Mouse (Mus musculus) MEL (cell line): ENCODE data around the gene Sez6l2. TPM values are rescaled to one million over a fixed set of nuclear protein-coding genes. Genes with fewer than 3 reads are reported as not detected.

ENCODE experiments used
- DNase-seq: peaks from one replicate; pipeline ENCODE4 v3.0.0; 2011; ENCODE audit warnings: low read depth, low spot score
- H3K27ac ChIP-seq: 2 replicates; pipeline ENCODE4 v1.5.1; 2012; ENCODE audit warnings: low read depth, mild to moderate bottlenecking, control low read depth, low read length, moderate library complexity; ENCODE audit not compliant: control insufficient read depth
- H3K27me3 ChIP-seq, 2 experiments: fragments of 150-350 bp in 1 of 2; sonication (generic) in 1 of 2; 2 replicates each; pipeline ENCODE4 v1.6.1; 2012; ENCODE audit warnings: low read length in 2 of 2, mild to moderate bottlenecking in 2 of 2, improper control_type of control experiment in 1 of 2, moderate library complexity in 1 of 2; ENCODE audit not compliant: insufficient read depth in 2 of 2, control insufficient read depth in 1 of 2
- H3K36me3 ChIP-seq, 2 experiments: 2 replicates each; pipeline ENCODE4 v1.6.1; 2012 to 2014; ENCODE audit warnings: low read length in 2 of 2, improper control_type of control experiment in 1 of 2, inconsistent platforms in 1 of 2, mild to moderate bottlenecking in 1 of 2; ENCODE audit not compliant: insufficient read depth in 2 of 2, control insufficient read depth in 1 of 2
- H3K4me1 ChIP-seq, 2 experiments: fragments of 150-350 bp in 1 of 2; sonication (generic) in 1 of 2; 2 replicates each; pipeline ENCODE4 v1.6.1; 2012; ENCODE audit warnings: low read length in 2 of 2, improper control_type of control experiment in 1 of 2, mild to moderate bottlenecking in 1 of 2; ENCODE audit not compliant: insufficient read depth in 2 of 2, control insufficient read depth in 1 of 2
- H3K4me3 ChIP-seq, 2 experiments: fragments of 150-350 bp in 1 of 2; sonication (generic) in 1 of 2; 2 replicates each; pipeline ENCODE4 v1.5.1; 2012; ENCODE audit warnings: low read depth in 2 of 2, low read length in 2 of 2, mild to moderate bottlenecking in 2 of 2, moderate library complexity in 2 of 2, control low read depth in 1 of 2, improper control_type of control experiment in 1 of 2; ENCODE audit not compliant: control insufficient read depth in 1 of 2, insufficient read depth in 1 of 2
- H3K79me2 ChIP-seq: 2 replicates; pipeline ENCODE4 v1.6.1; 2012; ENCODE audit warnings: mild to moderate bottlenecking, low read length, moderate library complexity; ENCODE audit not compliant: control insufficient read depth, poor library complexity, insufficient read depth
- H3K9ac ChIP-seq: 2 replicates; pipeline ENCODE4 v1.6.1; 2012; ENCODE audit warnings: low read depth, mild to moderate bottlenecking, control low read depth, low read length, moderate library complexity; ENCODE audit not compliant: control insufficient read depth, poor library complexity, severe bottlenecking
- H3K9me3 ChIP-seq: fragments of 150-350 bp; sonication (generic); replicated peaks from 2 replicates; pipeline ENCODE4 v1.6.1; 2012; ENCODE audit warnings: mild to moderate bottlenecking, low read length, improper control_type of control experiment, moderate library complexity; ENCODE audit not compliant: insufficient read depth
- CHD1 ChIP-seq: IDR thresholded peaks from 2 replicates; pipeline ENCODE4 v1.6.1; 2012; ENCODE audit warnings: low read depth, mild to moderate bottlenecking, inconsistent platforms, low read length, improper control_type of control experiment
- CHD2 ChIP-seq: IDR thresholded peaks from 2 replicates; pipeline ENCODE4 v1.6.1; 2011; ENCODE audit warnings: low read length, improper control_type of control experiment
- ELF1 ChIP-seq: IDR thresholded peaks from 2 replicates; pipeline ENCODE4 v1.6.1; 2014; ENCODE audit warnings: low read depth, mild to moderate bottlenecking, inconsistent platforms, low read length, improper control_type of control experiment, moderate library complexity
- EP300 ChIP-seq, 2 experiments: IDR thresholded peaks; 2 replicates each; pipeline ENCODE4 v1.6.1; 2011; ENCODE audit warnings: improper control_type of control experiment in 2 of 2, low read length in 2 of 2, low read depth in 1 of 2, mild to moderate bottlenecking in 1 of 2
- ETS1 ChIP-seq: IDR thresholded peaks from 2 replicates; pipeline ENCODE4 v1.6.1; 2012; ENCODE audit warnings: low read depth, mild to moderate bottlenecking, inconsistent platforms, low read length, improper control_type of control experiment, moderate library complexity
- GABPA ChIP-seq: IDR thresholded peaks from 2 replicates; pipeline ENCODE4 v1.6.1; 2012; ENCODE audit warnings: low read depth, mild to moderate bottlenecking, inconsistent platforms, low read length, improper control_type of control experiment, moderate library complexity
- HCFC1 ChIP-seq: IDR thresholded peaks from 2 replicates; pipeline ENCODE4 v1.6.1; 2012; ENCODE audit warnings: low read depth, mild to moderate bottlenecking, inconsistent platforms, low read length, improper control_type of control experiment, moderate library complexity
- JUND ChIP-seq: IDR thresholded peaks from 2 replicates; pipeline ENCODE4 v1.6.1; 2011; ENCODE audit warnings: low read depth, mild to moderate bottlenecking, improper control_type of control experiment, low read length
- KAT2A ChIP-seq: conservative IDR thresholded peaks from 2 replicates; pipeline ENCODE4 v1.6.1; 2012; ENCODE audit warnings: low read depth, low read length, improper control_type of control experiment, inconsistent platforms
- MAFK ChIP-seq: IDR thresholded peaks from 2 replicates; pipeline ENCODE4 v1.6.1; 2011; ENCODE audit warnings: low read depth, mild to moderate bottlenecking, low read length, improper control_type of control experiment, borderline replicate concordance
- MAX ChIP-seq: IDR thresholded peaks from 2 replicates; pipeline ENCODE4 v1.6.1; 2011; ENCODE audit warnings: low read length, improper control_type of control experiment
- MXI1 ChIP-seq: IDR thresholded peaks from 2 replicates; pipeline ENCODE4 v1.6.1; 2011; ENCODE audit warnings: mild to moderate bottlenecking, low read depth, low read length, improper control_type of control experiment
- NELFE ChIP-seq: IDR thresholded peaks from 2 replicates; pipeline ENCODE4 v1.6.1; 2011; ENCODE audit warnings: low read depth, low read length, improper control_type of control experiment
- NRF1 ChIP-seq: IDR thresholded peaks from 2 replicates; pipeline ENCODE4 v1.6.1; 2014; ENCODE audit warnings: low read depth, mild to moderate bottlenecking, inconsistent platforms, low read length, improper control_type of control experiment, moderate library complexity; ENCODE audit not compliant: poor library complexity, insufficient read depth, severe bottlenecking
- POLR2A ChIP-seq, 2 experiments: IDR thresholded peaks; 2 replicates each; pipeline ENCODE4 v1.6.1; 2011 to 2012; ENCODE audit warnings: low read length in 2 of 2, mild to moderate bottlenecking in 2 of 2, control low read depth in 1 of 2, improper control_type of control experiment in 1 of 2, low read depth in 1 of 2, moderate library complexity in 1 of 2; ENCODE audit not compliant: control insufficient read depth in 1 of 2, insufficient read depth in 1 of 2, poor library complexity in 1 of 2
- POLR2AphosphoS5 ChIP-seq: IDR thresholded peaks from 2 replicates; pipeline ENCODE4 v1.6.1; 2012; ENCODE audit warnings: low read depth, borderline replicate concordance, mild to moderate bottlenecking, inconsistent platforms, low read length, moderate library complexity, mixed read lengths
- RAD21 ChIP-seq: IDR thresholded peaks from 2 replicates; pipeline ENCODE4 v1.6.1; 2011; ENCODE audit warnings: mild to moderate bottlenecking, low read depth, low read length, improper control_type of control experiment
- TAL1 ChIP-seq: IDR thresholded peaks from 2 replicates; pipeline ENCODE4 v1.6.1; 2012; ENCODE audit warnings: mild to moderate bottlenecking, inconsistent platforms, low read length, moderate library complexity, mixed read lengths
- TCF12 ChIP-seq: IDR thresholded peaks from 2 replicates; pipeline ENCODE4 v1.6.1; 2014; ENCODE audit warnings: low read depth, mild to moderate bottlenecking, inconsistent platforms, low read length, improper control_type of control experiment, moderate library complexity
- USF1 ChIP-seq: IDR thresholded peaks from 2 replicates; pipeline ENCODE4 v1.6.1; 2014; ENCODE audit warnings: low read depth, mild to moderate bottlenecking, inconsistent platforms, low read length, improper control_type of control experiment, moderate library complexity
- ZC3H11A ChIP-seq: IDR thresholded peaks from 2 replicates; pipeline ENCODE4 v1.6.1; 2012; ENCODE audit warnings: low read depth, mild to moderate bottlenecking, inconsistent platforms, low read length, improper control_type of control experiment
- ZMIZ1 ChIP-seq: IDR thresholded peaks from 2 replicates; pipeline ENCODE4 v1.6.1; 2012; ENCODE audit warnings: low read depth, mild to moderate bottlenecking, inconsistent platforms, low read length, improper control_type of control experiment, moderate library complexity
- ZNF384 ChIP-seq: IDR thresholded peaks from 2 replicates; pipeline ENCODE4 v1.6.1; 2012; ENCODE audit warnings: low read depth, mild to moderate bottlenecking, inconsistent platforms, low read length, improper control_type of control experiment
- polyA plus RNA-seq, 2 experiments: library from polyadenylated mRNA; stranded (reverse) in 1 of 2; unstranded in 1 of 2; fragments of >175 nt in 1 of 2; fragments of >200 nt in 1 of 2; gene quantifications; 2 replicates each; pipeline versions ENCODE4 v1.2.1 to v1.2.4; 2012; ENCODE audit warnings: low replicate concordance in 2 of 2, low read depth in 1 of 2; ENCODE audit not compliant: insufficient read length in 2 of 2, insufficient read depth in 1 of 2, missing spikeins in 1 of 2
- total RNA-seq: library from RNA; depleted of rRNA; stranded (reverse); fragments of 300-350 nt; gene quantifications from 2 replicates; pipeline ENCODE4 v1.2.3, GENCODE M21; 2012

The Sez6l2 gene
- total and polyA plus RNA-seq, 3 experiments: 2.0 to 6.1 TPM; not detected in 1

- TF ChIP-seq TAL1: no peak
- TF ChIP-seq MAX: peak; percentile 42
- no peak for TF ChIP-seq NELFE
These were observed 53.9 kb downstream of the Sez6l2 start (continued) for GRCm38 (mm10) chr7:127004122-127004875.

GRCm38 (mm10) chr7:127007313-127008024 lies 57.1 kb downstream of the Sez6l2 start:
- H3K9me3 ChIP-seq: no peaks in the 10 kb centered on the region
- H3K9ac ChIP-seq: peak overlapping the region; percentile 6; the same call in 1 of the 2 replicates
- no peaks in the 10 kb centered on the region for H3K27me3 ChIP-seq
- peaks cover 0 to 29% of the 10 kb centered on the region in 2 experiments; a peak in 2 of 4 replicates for H3K36me3 ChIP-seq
- peaks cover 11 to 34% of the 10 kb centered on the region in 2 experiments for H3K4me1 ChIP-seq
- H3K4me3 ChIP-seq: no peak overlapping the region
- H3K79me2 ChIP-seq: peaks cover 2% of the 10 kb centered on the region
- no peak for DNase-seq
- TF ChIP-seq ZMIZ1 (no peak), NRF1 (no peak), POLR2AphosphoS5 (no peak), RAD21 (no peak), POLR2A (IDR thresholded peaks at IDR 0.05; ENCODE audit: control insufficient read depth in 1 of 2, insufficient read depth in 1 of 2, low read depth in 1 of 2, low read length in 2 of 2, poor library complexity in 1 of 2) (no peak)
- peak overlapping the region; percentile 91 for H3K27ac ChIP-seq

- H3K79me2 ChIP-seq: peaks cover 8% of the 10 kb centered on the region
- no peaks in the 10 kb centered on the region for H3K9me3 ChIP-seq
- peak overlapping the region; percentile 3 to 18; a peak in 2 of 4 replicates for H3K4me3 ChIP-seq
- no peaks in the 10 kb centered on the region for H3K27me3 ChIP-seq
- H3K4me1 ChIP-seq: peaks cover 10 to 33% of the 10 kb centered on the region in 2 experiments
- DNase-seq: peak; percentile 95
- peak overlapping the region; percentile 68 for H3K9ac ChIP-seq
- H3K27ac ChIP-seq: peak overlapping the region; percentile 91
- peaks cover 0 to 24% of the 10 kb centered on the region in 2 experiments; a peak in 2 of 4 replicates for H3K36me3 ChIP-seq
- peak; percentile 34; the same call in 1 of the 2 replicates for TF ChIP-seq KAT2A
- peak; percentile 79 for TF ChIP-seq GABPA
- peak; percentile 98 for TF ChIP-seq ETS1
- 0 out of 2 replicates have a peak, but pooled peaks have one; percentile 31 for TF ChIP-seq TCF12
- TF ChIP-seq EP300 (IDR thresholded peaks at IDR 0.05; ENCODE audit: low read depth in 1 of 2, low read length in 2 of 2): peak in 1 of 2 experiments; percentile 65; a peak in 2 of 4 replicates
- peak; percentile 65 for TF ChIP-seq MXI1
- no peak for TF ChIP-seq NELFE
- TF ChIP-seq MAFK: 0 out of 2 replicates have a peak, but pooled peaks have one; percentile 53
- no peak for TF ChIP-seq ZC3H11A
- no peak for TF ChIP-seq CHD1
- peak; percentile 17 to 78; a peak in 3 of 4 replicates for TF ChIP-seq POLR2A (IDR thresholded peaks at IDR 0.05; ENCODE audit: control insufficient read depth in 1 of 2, insufficient read depth in 1 of 2, low read depth in 1 of 2, low read length in 2 of 2, poor library complexity in 1 of 2)
- no peak for TF ChIP-seq ZNF384
- TF ChIP-seq JUND: 0 out of 2 replicates have a peak, but pooled peaks have one; percentile 9
- TF ChIP-seq MAX: 0 out of 2 replicates have a peak, but pooled peaks have one; percentile 15
- peak; percentile 75 for TF ChIP-seq ELF1
- peak; percentile 60; the same call in 1 of the 2 replicates for TF ChIP-seq HCFC1
- TF ChIP-seq USF1: 0 out of 2 replicates have a peak, but pooled peaks have one; percentile 3
- TF ChIP-seq TAL1: peak; percentile 41; the same call in 1 of the 2 replicates
- TF ChIP-seq CHD2: no peak
These were observed 58.1 kb downstream of the Sez6l2 start for GRCm38 (mm10) chr7:127008239-127009019.
